Mouse (Mus musculus) neural tube, embryonic 13.5 days (tissue): ENCODE data around the gene Rbfox1. TPM values are rescaled to one million over a fixed set of nuclear protein-coding genes. Genes with fewer than 3 reads are reported as not detected.

Experiments used
- ATAC-seq: fragments of 200-750 bp; cut with Nextera tagmentation; 2 replicates; pipeline ENCODE4 v1.8.0; 2017; ENCODE audit warnings: low read depth, mild to moderate bottlenecking, moderate TSS enrichment, moderate library complexity
- H3K27ac ChIP-seq: fragments of 300-500 bp; sonication (generic); replicated peaks from 2 replicates; pipeline ENCODE4 v1.5.1; 2015; ENCODE audit warnings: moderate library complexity, mild to moderate bottlenecking, inconsistent platforms
- H3K27me3 ChIP-seq: fragments of 300-500 bp; sonication (generic); 2 replicates; pipeline ENCODE4 v1.6.1; 2015; ENCODE audit warnings: mild to moderate bottlenecking, inconsistent platforms
- H3K36me3 ChIP-seq: fragments of 300-500 bp; sonication (generic); 2 replicates; pipeline ENCODE4 v1.6.1; 2015; ENCODE audit warnings: mild to moderate bottlenecking, inconsistent platforms
- H3K4me1 ChIP-seq: fragments of 300-500 bp; sonication (generic); replicated peaks from 2 replicates; pipeline ENCODE4 v1.6.1; 2015; ENCODE audit warnings: inconsistent platforms
- H3K4me2 ChIP-seq: fragments of 300-500 bp; sonication (generic); 2 replicates; pipeline ENCODE4 v1.6.1; 2015; ENCODE audit warnings: inconsistent platforms, mild to moderate bottlenecking, moderate library complexity
- H3K4me3 ChIP-seq: fragments of 300-500 bp; sonication (generic); 2 replicates; pipeline ENCODE4 v1.5.1; 2015; ENCODE audit warnings: mild to moderate bottlenecking, inconsistent platforms
- H3K9ac ChIP-seq: fragments of 300-500 bp; sonication (generic); 2 replicates; pipeline ENCODE4 v1.6.1; 2015; ENCODE audit warnings: moderate library complexity, mild to moderate bottlenecking, inconsistent platforms
- H3K9me3 ChIP-seq: fragments of 300-500 bp; sonication (generic); 2 replicates; pipeline ENCODE4 v1.6.1; 2016; ENCODE audit warnings: inconsistent platforms
- WGBS: fragments of 180-500 bp; shearing (Covaris S2); methylation state at CpG from one replicate; pipeline ENCODE4 v1.1.7; 2015; 5-methylcytosine and 5-hydroxymethylcytosine counted together
- polyA plus RNA-seq: library from polyadenylated mRNA; unstranded; fragments of >200 nt; fragmentation: Nextera tagmentation; extraction: Ambion mirVana; gene quantifications from 2 replicates; pipeline ENCODE4 v1.2.1, GENCODE M21; 2015

Gene Rbfox1
- polyA plus RNA-seq, 1 experiment from 2014 or later = 229 TPM

DNA sequence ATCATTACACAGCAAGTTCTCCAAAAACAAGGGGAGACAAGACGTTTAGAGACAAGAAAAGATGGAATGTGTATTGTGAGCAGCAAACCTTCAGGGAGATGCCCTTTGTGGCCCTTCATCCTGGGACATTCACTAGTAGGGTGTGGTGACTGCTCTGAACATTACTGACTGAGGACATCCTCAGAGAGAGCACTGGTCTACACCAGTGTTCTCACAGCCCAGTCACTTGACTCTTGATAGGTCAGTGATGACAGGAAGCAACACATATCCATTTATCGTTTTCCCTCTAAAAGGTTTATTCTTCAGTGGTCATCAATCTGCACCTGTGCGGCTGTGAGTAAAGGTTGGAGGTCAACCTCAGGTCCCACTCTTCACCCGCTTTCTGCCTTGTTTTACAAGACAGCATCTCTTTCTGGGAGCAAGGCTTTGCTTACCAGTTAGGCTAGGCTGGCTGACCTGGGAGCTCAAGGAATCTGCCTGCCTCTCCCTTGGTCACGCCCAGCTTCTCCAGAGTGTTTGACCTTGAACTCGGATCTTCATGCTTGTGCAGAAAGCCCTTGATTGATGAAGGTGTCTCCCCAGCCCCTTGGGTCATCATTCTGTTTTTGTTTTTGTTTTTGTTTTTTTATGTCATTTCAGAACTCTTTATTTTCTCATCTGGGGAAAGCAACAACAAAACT lies 892.5 kb downstream of the Rbfox1 start:
- Histone ChIP-seq H3K36me3 (no peaks in the 10 kb centered on the region), H3K27ac (0 out of 2 replicates have a peak overlapping the region, but pooled peaks have one; percentile 46), H3K9me3 (no peaks in the 10 kb centered on the region), H3K4me1 (0 out of 2 replicates have a peak, but pooled peaks cover 5% of the 10 kb centered on the region), H3K4me3 (no peak overlapping the region), H3K9ac (no peak overlapping the region), H3K4me2 (no peak overlapping the region), H3K27me3 (no peaks in the 10 kb centered on the region)
- ATAC-seq = no peak
- WGBS = 80% methylated on average over 6 of the region's 6 CpGs

DNA sequence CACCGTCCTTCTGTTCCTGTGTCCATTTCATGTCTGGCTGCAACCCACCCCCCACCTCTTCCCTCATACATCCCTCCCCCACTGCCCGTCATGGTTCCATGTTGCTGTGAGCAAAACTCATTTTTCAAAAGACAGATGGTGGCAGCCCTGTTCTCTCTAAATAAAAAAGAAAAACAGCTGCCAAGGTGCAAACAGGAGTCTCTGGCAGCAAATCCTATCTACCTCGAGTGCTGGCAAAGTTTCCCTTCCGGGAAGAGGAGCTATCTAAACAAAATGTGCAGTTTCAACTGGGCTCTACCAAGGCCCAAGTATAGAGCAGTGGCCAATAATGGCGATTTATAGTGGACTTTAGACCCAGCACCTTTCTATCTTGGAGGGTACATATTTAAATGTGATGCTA lies 899.0 kb downstream of the Rbfox1 start:
- H3K9ac ChIP-seq = no peak overlapping the region
- no peak for ATAC-seq
- no peak overlapping the region for H3K4me2 ChIP-seq
- H3K4me1 ChIP-seq = peaks cover 20% of the 10 kb centered on the region
- H3K9me3 ChIP-seq = no peaks in the 10 kb centered on the region
- no peaks in the 10 kb centered on the region for H3K27me3 ChIP-seq
- H3K36me3 ChIP-seq = no peaks in the 10 kb centered on the region
- H3K4me3 ChIP-seq = no peak overlapping the region
- 60% methylated on average over 5 of the region's 5 CpGs for WGBS
- peak overlapping the region; percentile 75 for H3K27ac ChIP-seq

DNA sequence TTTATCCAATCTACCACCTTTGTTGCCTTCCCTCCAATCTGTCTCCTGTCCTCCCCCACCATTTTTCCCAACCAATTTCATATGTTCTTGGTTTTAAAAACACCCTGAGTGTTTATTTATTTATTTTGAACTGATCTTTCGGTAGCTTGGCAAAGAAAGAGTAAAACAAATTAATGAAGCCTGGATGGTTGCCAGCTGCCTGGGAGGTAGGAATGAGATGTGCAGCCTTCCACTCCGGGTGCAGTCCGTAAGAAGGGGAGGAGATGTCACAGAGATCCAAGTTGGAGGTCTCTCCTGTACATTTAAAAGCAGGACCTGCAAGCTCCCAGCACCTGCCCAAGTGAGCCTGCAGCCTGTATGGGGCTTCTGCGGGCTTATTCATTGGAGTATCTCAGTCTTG lies 899.9 kb downstream of the Rbfox1 start:
- H3K4me1 ChIP-seq = peaks cover 20% of the 10 kb centered on the region
- peak overlapping the region; percentile 75 for H3K27ac ChIP-seq
- H3K4me3 ChIP-seq = no peak overlapping the region
- H3K36me3 ChIP-seq = no peaks in the 10 kb centered on the region
- no peaks in the 10 kb centered on the region for H3K27me3 ChIP-seq
- no peak overlapping the region for H3K4me2 ChIP-seq
- 34% methylated on average over 4 of the region's 4 CpGs for WGBS
- H3K9me3 ChIP-seq = no peaks in the 10 kb centered on the region
- H3K9ac ChIP-seq = no peak overlapping the region
- no peak for ATAC-seq

DNA sequence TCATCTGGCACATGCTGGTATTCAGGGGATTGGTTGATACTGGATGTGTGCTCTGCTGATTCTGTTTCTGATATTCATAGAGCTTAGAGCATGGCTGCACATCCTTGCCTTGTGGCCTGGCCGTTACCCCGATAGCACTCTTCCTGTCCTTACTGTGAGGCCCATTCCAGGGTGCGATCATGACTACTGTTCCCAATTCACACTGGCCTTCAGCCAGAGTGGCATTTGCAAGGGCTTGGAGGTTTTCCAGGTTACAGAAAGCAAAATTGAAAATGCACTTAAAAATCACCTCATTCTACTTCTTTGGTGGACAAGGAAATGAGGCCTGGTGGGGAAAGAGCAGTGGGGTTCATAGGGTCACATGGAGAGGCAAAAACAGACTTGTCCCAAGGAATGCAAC lies 906.1 kb downstream of the Rbfox1 start:
- no peak overlapping the region for H3K27ac ChIP-seq
- H3K36me3 ChIP-seq = no peaks in the 10 kb centered on the region
- WGBS = 75% methylated on average over 3 of the region's 3 CpGs
- H3K4me1 ChIP-seq = peaks cover 23% of the 10 kb centered on the region; the same call in 1 of the 2 replicates
- no peaks in the 10 kb centered on the region for H3K9me3 ChIP-seq
- H3K27me3 ChIP-seq = no peaks in the 10 kb centered on the region
- no peak; the same call in 1 of the 2 replicates for ATAC-seq
- no peak overlapping the region for H3K4me2 ChIP-seq
- no peak overlapping the region for H3K4me3 ChIP-seq
- no peak overlapping the region for H3K9ac ChIP-seq

DNA sequence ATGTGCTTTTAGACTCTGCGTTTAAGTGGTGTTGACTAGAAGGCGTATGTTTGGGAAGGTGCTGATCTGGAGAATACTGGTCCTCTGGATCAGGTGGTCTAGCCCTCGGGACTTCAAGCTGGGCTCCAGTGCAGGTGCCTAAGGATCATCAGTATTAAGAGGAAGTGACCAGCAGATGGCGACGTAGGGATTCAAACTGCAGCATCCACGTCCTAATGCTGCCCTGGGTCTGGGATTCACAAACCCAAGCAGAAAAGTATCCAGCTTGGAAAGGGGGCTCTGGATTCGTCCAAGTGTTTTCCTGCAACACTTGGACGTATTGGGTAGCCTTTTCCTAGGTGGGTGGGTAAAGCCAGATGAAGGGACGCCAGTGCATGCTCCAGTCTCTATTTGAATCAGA lies 906.5 kb downstream of the Rbfox1 start:
- no peak overlapping the region for H3K4me2 ChIP-seq
- H3K9ac ChIP-seq = 0 out of 2 replicates have a peak overlapping the region, but pooled peaks have one; percentile 26
- H3K36me3 ChIP-seq = no peaks in the 10 kb centered on the region
- H3K9me3 ChIP-seq = no peaks in the 10 kb centered on the region
- 14% methylated on average over 9 of the region's 9 CpGs for WGBS
- no peak overlapping the region for H3K4me3 ChIP-seq
- H3K27ac ChIP-seq = 0 out of 2 replicates have a peak overlapping the region, but pooled peaks have one; percentile 28
- ATAC-seq = peak; percentile 83
- peaks cover 23% of the 10 kb centered on the region; the same call in 1 of the 2 replicates for H3K4me1 ChIP-seq
- H3K27me3 ChIP-seq = no peaks in the 10 kb centered on the region

DNA sequence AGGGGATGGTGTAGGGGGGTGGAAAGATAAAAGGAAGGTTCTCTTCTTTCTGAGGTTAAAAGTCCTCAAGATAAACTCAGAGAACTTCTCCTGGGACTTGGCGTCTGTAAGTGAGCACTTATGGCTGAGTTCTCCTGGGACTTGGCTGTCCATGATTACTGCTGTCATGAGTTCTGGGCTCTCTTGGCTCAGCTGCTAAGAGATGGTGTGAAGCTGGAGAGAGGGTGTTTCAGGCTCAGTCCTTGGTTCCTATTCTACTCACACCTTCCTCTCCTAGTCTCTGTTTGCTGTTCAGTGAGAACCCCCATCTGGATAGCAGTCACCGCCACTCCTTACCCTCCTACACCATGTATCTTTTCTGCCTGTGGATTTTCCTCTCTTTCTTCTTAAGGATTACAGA lies 921.1 kb downstream of the Rbfox1 start:
- ATAC-seq = no peak
- Histone ChIP-seq H3K27ac (no peak overlapping the region), H3K9ac (no peak overlapping the region), H3K4me1 (no peaks in the 10 kb centered on the region), H3K4me3 (no peak overlapping the region), H3K27me3 (no peaks in the 10 kb centered on the region), H3K36me3 (no peaks in the 10 kb centered on the region), H3K4me2 (no peak overlapping the region), H3K9me3 (no peaks in the 10 kb centered on the region)
- 92% methylated on average over 2 of the region's 2 CpGs for WGBS

DNA sequence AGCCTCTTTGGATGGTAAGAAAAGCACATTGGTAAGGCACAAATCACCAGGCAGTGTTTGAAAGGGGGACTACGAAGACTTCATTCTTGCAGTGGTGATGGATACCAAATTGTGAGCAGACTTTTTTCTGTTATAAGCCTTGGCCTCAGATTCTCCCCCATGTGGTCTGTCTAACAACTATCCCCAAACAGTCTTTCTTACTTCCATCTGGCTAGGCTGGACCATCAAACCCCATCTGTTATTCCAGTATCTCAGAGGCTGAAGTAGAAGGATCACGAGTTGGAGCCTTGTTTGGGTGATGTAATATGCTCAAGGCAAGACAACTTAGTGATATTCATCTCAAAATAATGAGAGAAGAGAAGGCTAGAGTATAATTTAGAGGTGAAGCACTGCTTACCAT lies 922.7 kb downstream of the Rbfox1 start:
- Histone ChIP-seq H3K9ac (no peak overlapping the region), H3K36me3 (no peaks in the 10 kb centered on the region), H3K27me3 (no peaks in the 10 kb centered on the region), H3K27ac (no peak overlapping the region), H3K4me3 (no peak overlapping the region), H3K4me2 (no peak overlapping the region), H3K4me1 (peaks cover 5% of the 10 kb centered on the region), H3K9me3 (no peaks in the 10 kb centered on the region)
- 56% methylated on average over 2 of the region's 2 CpGs for WGBS
- ATAC-seq = no peak

DNA sequence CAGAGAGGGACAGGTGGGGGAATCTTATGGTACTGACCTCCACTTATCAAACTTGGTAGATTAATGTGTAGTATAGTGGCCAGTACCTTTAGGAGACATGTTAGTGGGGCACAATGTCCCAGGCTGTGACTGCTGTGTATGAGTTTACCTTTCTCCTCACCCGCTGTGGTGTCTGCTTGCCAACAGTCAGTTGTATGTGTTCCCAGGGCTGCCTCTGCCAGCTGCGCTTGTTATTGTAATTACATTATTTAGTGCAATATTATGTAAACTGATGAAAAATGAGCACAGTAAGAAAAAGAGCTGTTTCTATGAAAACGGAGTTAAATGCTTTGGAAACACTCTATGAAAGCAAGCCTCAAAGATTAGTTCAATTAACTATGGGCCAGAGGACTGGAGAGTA lies 928.7 kb downstream of the Rbfox1 start:
- no peaks in the 10 kb centered on the region for H3K36me3 ChIP-seq
- H3K4me1 ChIP-seq = peaks cover 21% of the 10 kb centered on the region
- H3K27ac ChIP-seq = no peak overlapping the region
- no peaks in the 10 kb centered on the region for H3K9me3 ChIP-seq
- no peak overlapping the region for H3K4me3 ChIP-seq
- ATAC-seq = no peak
- WGBS = 78% methylated on average over 3 of the region's 3 CpGs
- no peak overlapping the region for H3K4me2 ChIP-seq
- no peaks in the 10 kb centered on the region for H3K27me3 ChIP-seq
- no peak overlapping the region for H3K9ac ChIP-seq

DNA sequence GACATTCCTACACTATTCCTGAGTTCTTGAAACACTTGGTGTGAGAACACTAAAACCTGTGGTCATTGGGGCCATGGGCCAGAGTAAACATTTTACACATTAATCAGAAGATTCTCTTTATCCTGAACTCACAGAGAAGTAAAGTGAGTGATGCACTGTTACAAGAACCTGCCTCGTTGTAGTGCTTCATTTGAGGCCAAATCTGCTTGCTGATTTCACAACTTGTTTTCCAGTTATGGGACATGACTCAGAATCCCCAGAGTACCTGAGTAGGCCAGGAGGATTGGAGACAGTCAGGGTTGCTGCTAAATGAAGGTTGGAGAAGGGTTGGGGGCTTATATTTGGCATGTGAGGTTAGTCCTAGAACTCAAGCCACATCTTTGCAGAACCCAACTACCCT lies 936.6 kb downstream of the Rbfox1 start:
- Histone ChIP-seq H3K4me3 (no peak overlapping the region), H3K27me3 (no peaks in the 10 kb centered on the region), H3K9me3 (no peaks in the 10 kb centered on the region), H3K4me2 (no peak overlapping the region), H3K27ac (no peak overlapping the region), H3K9ac (no peak overlapping the region), H3K36me3 (no peaks in the 10 kb centered on the region), H3K4me1 (no peaks in the 10 kb centered on the region)
- 68% methylated on average over 1 of the region's 1 CpGs for WGBS
- ATAC-seq = no peak

DNA sequence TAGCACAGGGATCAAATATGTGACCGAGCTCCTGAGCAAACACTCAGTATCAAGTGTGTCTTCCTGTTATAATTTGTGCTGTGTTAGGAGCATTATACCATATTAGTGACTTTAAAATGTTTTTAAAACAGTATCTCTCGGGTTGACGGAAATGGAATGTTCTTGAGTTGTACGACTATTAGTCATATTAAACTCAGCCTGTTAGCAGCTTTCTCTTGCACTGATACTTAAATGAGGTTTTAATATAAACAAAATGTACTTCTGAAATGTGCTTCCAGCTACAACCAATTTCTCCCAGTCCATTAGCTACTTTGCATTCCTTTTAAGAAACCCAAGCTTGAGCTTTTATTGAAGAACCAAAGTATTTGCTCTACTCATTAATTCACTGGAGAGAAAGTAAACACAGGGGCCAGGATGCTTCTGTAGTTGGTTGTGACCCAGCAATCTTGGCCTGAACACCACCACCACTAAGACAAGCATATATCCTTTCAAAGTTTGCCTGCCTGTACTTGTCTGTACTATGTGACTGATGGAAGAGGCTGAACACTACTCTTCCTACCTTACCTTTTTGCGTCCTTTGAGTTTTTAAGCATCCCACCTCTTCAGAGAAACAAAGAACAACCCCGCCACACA lies 944.9 kb downstream of the Rbfox1 start:
- H3K9ac ChIP-seq = no peak overlapping the region
- H3K36me3 ChIP-seq = no peaks in the 10 kb centered on the region
- H3K9me3 ChIP-seq = no peaks in the 10 kb centered on the region
- no peak overlapping the region for H3K27ac ChIP-seq
- no peak for ATAC-seq
- H3K4me1 ChIP-seq = no peaks in the 10 kb centered on the region
- H3K4me2 ChIP-seq = no peak overlapping the region
- WGBS = 91% methylated on average over 6 of the region's 6 CpGs
- no peak overlapping the region for H3K4me3 ChIP-seq
- no peaks in the 10 kb centered on the region for H3K27me3 ChIP-seq

DNA sequence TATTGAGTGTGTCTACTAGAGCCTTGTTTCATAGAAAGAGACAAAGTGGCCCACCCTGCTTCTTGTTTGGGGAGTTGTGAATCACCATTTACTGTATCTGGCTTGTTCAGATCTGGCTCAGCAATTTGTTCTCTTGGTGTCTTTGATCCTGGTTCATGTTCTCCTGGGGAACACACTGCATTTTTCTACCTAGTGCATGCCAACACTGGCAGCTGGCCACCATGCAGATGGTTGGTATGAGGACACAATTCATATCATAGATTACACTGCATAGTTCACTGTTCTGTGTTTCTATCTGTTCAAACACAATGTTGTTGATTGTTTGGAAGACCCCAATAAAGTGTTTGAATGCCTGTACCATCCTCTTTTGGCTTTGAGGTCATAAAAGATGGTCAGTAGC lies 948.3 kb downstream of the Rbfox1 start:
- Histone ChIP-seq H3K27me3 (no peaks in the 10 kb centered on the region), H3K9me3 (no peaks in the 10 kb centered on the region), H3K9ac (no peak overlapping the region), H3K4me1 (no peaks in the 10 kb centered on the region), H3K4me2 (no peak overlapping the region), H3K4me3 (no peak overlapping the region), H3K27ac (no peak overlapping the region), H3K36me3 (no peaks in the 10 kb centered on the region)
- no peak for ATAC-seq

DNA sequence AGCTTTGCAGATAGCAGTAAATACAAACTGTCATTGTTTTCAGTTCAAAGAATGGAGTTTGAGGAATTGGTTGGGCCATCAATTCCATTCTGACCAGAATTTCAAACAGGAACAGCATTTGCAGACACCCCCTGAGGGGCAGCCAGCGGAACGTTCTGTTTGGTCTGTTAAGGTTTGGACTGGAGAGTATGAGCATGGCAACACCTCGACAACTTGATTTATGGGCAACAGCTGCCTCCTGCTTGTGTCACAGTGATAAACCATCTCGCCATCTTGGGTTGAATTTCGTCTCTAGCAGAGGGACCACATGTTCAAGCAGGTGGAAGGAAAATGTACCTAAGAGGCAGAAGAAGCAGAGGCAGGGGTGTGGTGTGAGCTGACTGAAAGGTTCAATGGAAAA lies 949.9 kb downstream of the Rbfox1 start:
- 0 out of 2 replicates have a peak, but pooled peaks cover 9% of the 10 kb centered on the region for H3K4me1 ChIP-seq
- no peak overlapping the region for H3K27ac ChIP-seq
- H3K9ac ChIP-seq = no peak overlapping the region
- no peaks in the 10 kb centered on the region for H3K9me3 ChIP-seq
- no peak for ATAC-seq
- H3K4me3 ChIP-seq = no peak overlapping the region
- H3K4me2 ChIP-seq = no peak overlapping the region
- no peaks in the 10 kb centered on the region for H3K27me3 ChIP-seq
- 8% methylated on average over 5 of the region's 5 CpGs for WGBS
- H3K36me3 ChIP-seq = no peaks in the 10 kb centered on the region
